In genomic region chr9:40397036-40397435, GRCm38 (mm10) we compare ENCODE assay signal across 8 mouse cellular contexts.
A peak's percentile ranks its signal among the peaks of the same experiment; 100 is the strongest.
DNase-seq lines count a peak whose midpoint lies in the region; ATAC-seq and TF ChIP-seq lines count a peak whose summit lies in the region.

No protein-coding gene starts in this region.

- peak; percentile 61 to 67 for DNase-seq in heart, adult 18-20 months
- DNase-seq in heart, adult 9 months (ENCODE audit: low spot score in 2 of 2): no peak
- DNase-seq in kidney, postnatal 36 days: peak; percentile 71 to 73
- DNase-seq in liver, postnatal 0 days: peak; percentile 45
- DNase-seq in thymus, postnatal 10 days (ENCODE audit: low spot score in 2 of 2): peak; percentile 61 to 75

- H3K27ac ChIP-seq in embryonic facial prominence, embryonic 12.5 days: 0 out of 2 replicates have a peak overlapping the region, but pooled peaks have one; percentile 7
- no peak overlapping the region for H3K27ac ChIP-seq in heart, embryonic 15.5 days
- H3K27ac ChIP-seq in liver, postnatal 0 days (ENCODE audit: low read depth): no peak overlapping the region
- no peak overlapping the region for H3K27ac ChIP-seq in neural tube, embryonic 12.5 days

- TF ChIP-seq CTCF in liver, postnatal 0 days (IDR thresholded peaks at IDR 0.05; ENCODE audit: low read depth): no peak

- no peaks in the 10 kb centered on the region for H3K9me3 ChIP-seq in embryonic facial prominence, embryonic 12.5 days
- H3K9me3 ChIP-seq in heart, embryonic 15.5 days (replicated peaks): no peaks in the 10 kb centered on the region
- H3K9me3 ChIP-seq in liver, postnatal 0 days (ENCODE audit: low read length): no peaks in the 10 kb centered on the region
- no peaks in the 10 kb centered on the region for H3K9me3 ChIP-seq in neural tube, embryonic 12.5 days

- H3K4me1 ChIP-seq in embryonic facial prominence, embryonic 12.5 days: peaks cover 8% of the 10 kb centered on the region
- peaks cover 23% of the 10 kb centered on the region for H3K4me1 ChIP-seq in heart, embryonic 15.5 days (replicated peaks)
- peaks cover 6% of the 10 kb centered on the region; the same call in 1 of the 2 replicates for H3K4me1 ChIP-seq in liver, postnatal 0 days (ENCODE audit: insufficient read depth)
- H3K4me1 ChIP-seq in neural tube, embryonic 12.5 days: peaks cover 13% of the 10 kb centered on the region

- peak overlapping the region; percentile 34 for H3K4me2 ChIP-seq in embryonic facial prominence, embryonic 12.5 days (replicated peaks)
- H3K4me2 ChIP-seq in heart, embryonic 15.5 days: peak overlapping the region; percentile 48
- H3K4me2 ChIP-seq in liver, postnatal 0 days (ENCODE audit: low read depth, low read length): peak overlapping the region; percentile 61
- H3K4me2 ChIP-seq in neural tube, embryonic 12.5 days (replicated peaks): peak overlapping the region; percentile 44

- no peak for TF ChIP-seq EP300 in liver, postnatal 0 days (IDR thresholded peaks at IDR 0.05; ENCODE audit: low read depth)

- H3K27me3 ChIP-seq in embryonic facial prominence, embryonic 12.5 days: no peaks in the 10 kb centered on the region
- no peaks in the 10 kb centered on the region for H3K27me3 ChIP-seq in heart, embryonic 15.5 days
- no peaks in the 10 kb centered on the region for H3K27me3 ChIP-seq in liver, postnatal 0 days (ENCODE audit: insufficient read depth, low read length)
- H3K27me3 ChIP-seq in neural tube, embryonic 12.5 days (replicated peaks): no peaks in the 10 kb centered on the region

- WGBS in embryonic facial prominence, embryonic 12.5 days: 25% methylated on average over 2 of the region's 2 CpGs
- WGBS in heart, embryonic 15.5 days: 23% methylated on average over 2 of the region's 2 CpGs
- 19% methylated on average over 2 of the region's 2 CpGs for WGBS in liver, postnatal 0 days (ENCODE audit: insufficient replicate concordance)
- 29% methylated on average over 2 of the region's 2 CpGs for WGBS in neural tube, embryonic 12.5 days

- H3K36me3 ChIP-seq in embryonic facial prominence, embryonic 12.5 days: no peaks in the 10 kb centered on the region
- H3K36me3 ChIP-seq in heart, embryonic 15.5 days: no peaks in the 10 kb centered on the region
- no peaks in the 10 kb centered on the region for H3K36me3 ChIP-seq in liver, postnatal 0 days (replicated peaks; ENCODE audit: insufficient read depth, low read length)
- no peaks in the 10 kb centered on the region for H3K36me3 ChIP-seq in neural tube, embryonic 12.5 days

- peak overlapping the region; percentile 25 for H3K4me3 ChIP-seq in embryonic facial prominence, embryonic 12.5 days
- peak overlapping the region; percentile 33 for H3K4me3 ChIP-seq in heart, embryonic 15.5 days
- peak overlapping the region; percentile 26; the same call in 1 of the 2 replicates for H3K4me3 ChIP-seq in liver, postnatal 0 days (ENCODE audit: low read depth, low read length)
- H3K4me3 ChIP-seq in neural tube, embryonic 12.5 days: peak overlapping the region; percentile 11; the same call in 1 of the 2 replicates

- H3K9ac ChIP-seq in embryonic facial prominence, embryonic 12.5 days: no peak overlapping the region
- no peak overlapping the region for H3K9ac ChIP-seq in heart, embryonic 15.5 days
- no peak overlapping the region for H3K9ac ChIP-seq in liver, postnatal 0 days (replicated peaks)
- H3K9ac ChIP-seq in neural tube, embryonic 12.5 days: no peak overlapping the region

- no peak for ATAC-seq in embryonic facial prominence, embryonic 12.5 days (ENCODE audit: insufficient number of reproducible peaks, insufficient read depth, low FRiP score, low TSS enrichment)
- no peak; the same call in 1 of the 2 replicates for ATAC-seq in heart, embryonic 15.5 days (replicated peaks; ENCODE audit: insufficient number of reproducible peaks, insufficient read depth, low FRiP score, low read depth)
- no peak for ATAC-seq in liver, postnatal 0 days
- peak; percentile 51 for ATAC-seq in neural tube, embryonic 12.5 days (ENCODE audit: low FRiP score, low read depth)

Comparison
In these comparisons a context has a peak if more than half of its experiments do, and no peak if none do; other contexts are left out.
1. DNase-seq: peak in heart, adult 18-20 months (2 of 2), kidney, postnatal 36 days (2 of 2), liver, postnatal 0 days (single experiment) and thymus, postnatal 10 days (2 of 2); none in heart, adult 9 months (0 of 2).
2. Peak in every context shown above with its lines, with median percentiles within 50 percentile points of each other: H3K4me2 ChIP-seq and H3K4me3 ChIP-seq.